Mouse (Mus musculus): Measurements from ENCODE around the gene Hyal2. TPM values are rescaled to one million over a fixed set of nuclear protein-coding genes. Genes with fewer than 3 reads are reported as not detected.

Gene Hyal2
- polyA plus RNA-seq, 1 experiment from 2014 or later = 76.8 TPM

GRCm38 (mm10) chr9:107599842-107600241, 32.1 kb downstream of the Hyal2 start:
- Histone ChIP-seq H3K4me3 (no peak overlapping the region), H3K9me3 (no peaks in the 10 kb centered on the region), H3K9ac (0 out of 2 replicates have a peak overlapping the region, but pooled peaks have one; percentile 3), H3K4me2 (no peak overlapping the region), H3K27me3 (no peaks in the 10 kb centered on the region), H3K36me3 (no peaks in the 10 kb centered on the region), H3K27ac (replicated peaks) (no peak overlapping the region), H3K4me1 (replicated peaks) (peaks cover 21% of the 10 kb centered on the region)
- 78% methylated on average over 14 of the region's 14 CpGs for WGBS
- ATAC-seq (ENCODE audit: low read depth) = no peak

GRCm38 (mm10) chr9:107600745-107601144, 33.0 kb downstream of the Hyal2 start:
- H3K4me1 ChIP-seq (replicated peaks) = peaks cover 30% of the 10 kb centered on the region
- no peaks in the 10 kb centered on the region for H3K9me3 ChIP-seq
- no peak overlapping the region for H3K4me2 ChIP-seq
- ATAC-seq (ENCODE audit: low read depth) = no peak
- H3K4me3 ChIP-seq = no peak overlapping the region
- no peaks in the 10 kb centered on the region for H3K36me3 ChIP-seq
- 80% methylated on average over 12 of the region's 12 CpGs for WGBS
- no peaks in the 10 kb centered on the region for H3K27me3 ChIP-seq
- H3K9ac ChIP-seq = no peak overlapping the region
- no peak overlapping the region for H3K27ac ChIP-seq (replicated peaks)

DNA sequence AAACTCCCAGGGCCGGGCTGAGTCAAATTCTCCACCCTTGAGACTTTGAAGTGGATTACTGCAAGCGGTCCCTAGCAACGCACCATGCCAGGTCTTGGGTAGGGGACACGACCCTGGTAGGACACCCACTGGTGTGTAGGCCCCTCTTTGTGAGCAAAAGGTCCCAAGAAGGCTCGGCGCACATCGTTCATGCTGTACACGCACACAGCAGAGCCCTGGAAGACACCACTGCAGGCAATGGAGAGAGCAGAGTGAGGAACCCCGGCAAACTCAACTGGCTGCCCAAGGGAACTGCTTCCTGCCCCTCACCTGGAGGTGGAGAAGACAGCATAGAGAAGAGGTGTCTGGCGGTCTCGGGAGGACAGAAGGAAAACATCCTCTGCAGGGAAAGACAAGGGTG, 33.5 kb downstream of the Hyal2 start:
- H3K9ac ChIP-seq = no peak overlapping the region
- no peak for ATAC-seq (ENCODE audit: low read depth)
- no peaks in the 10 kb centered on the region for H3K36me3 ChIP-seq
- H3K27me3 ChIP-seq = no peaks in the 10 kb centered on the region
- no peaks in the 10 kb centered on the region for H3K9me3 ChIP-seq
- WGBS = 88% methylated on average over 11 of the region's 11 CpGs
- no peak overlapping the region for H3K27ac ChIP-seq (replicated peaks)
- no peak overlapping the region for H3K4me2 ChIP-seq
- peaks cover 34% of the 10 kb centered on the region for H3K4me1 ChIP-seq (replicated peaks)
- no peak overlapping the region for H3K4me3 ChIP-seq

DNA sequence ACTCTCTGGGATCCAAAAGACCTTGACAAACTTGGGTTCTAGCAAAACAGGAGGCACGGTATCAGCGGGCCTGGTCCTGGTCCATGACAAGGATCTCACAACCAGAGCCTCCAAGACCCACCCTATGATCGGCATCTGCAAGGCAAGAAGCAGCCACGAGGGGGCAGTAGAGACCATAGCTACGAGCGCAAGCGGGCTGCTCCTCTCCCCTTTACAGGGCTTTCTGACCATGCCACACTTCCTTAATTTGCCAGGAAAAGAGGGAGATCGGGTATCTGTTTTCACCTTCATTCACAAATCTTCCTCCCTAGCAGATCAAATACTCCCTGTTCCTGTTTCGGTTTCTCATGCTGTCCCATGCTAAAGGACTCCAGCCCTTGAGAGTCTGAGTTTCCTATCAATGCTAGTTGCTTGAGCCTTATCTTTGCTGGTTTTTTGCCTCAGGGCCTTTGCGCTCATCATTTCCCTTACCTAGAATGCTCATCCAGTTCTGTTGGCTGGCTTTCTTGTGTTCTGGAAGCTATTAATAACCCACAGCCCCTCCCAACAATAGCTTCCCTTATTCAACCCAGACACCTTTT, 34.4 kb downstream of the Hyal2 start:
- Histone ChIP-seq H3K4me3 (no peak overlapping the region), H3K4me2 (no peak overlapping the region), H3K4me1 (replicated peaks) (peaks cover 41% of the 10 kb centered on the region), H3K27me3 (no peaks in the 10 kb centered on the region), H3K9ac (peak overlapping the region; percentile 27; the same call in 1 of the 2 replicates), H3K9me3 (no peaks in the 10 kb centered on the region), H3K36me3 (no peaks in the 10 kb centered on the region), H3K27ac (replicated peaks) (peak overlapping the region; percentile 57; the same call in 1 of the 2 replicates)
- WGBS = 17% methylated on average over 10 of the region's 10 CpGs
- ATAC-seq (ENCODE audit: low read depth) = peak; percentile 57; the same call in 1 of the 2 replicates

GRCm38 (mm10) chr9:107603251-107603650, 35.5 kb downstream of the Hyal2 start:
- Histone ChIP-seq H3K4me3 (no peak overlapping the region), H3K27ac (replicated peaks) (no peak overlapping the region), H3K4me2 (no peak overlapping the region), H3K9ac (no peak overlapping the region), H3K9me3 (no peaks in the 10 kb centered on the region), H3K27me3 (no peaks in the 10 kb centered on the region), H3K4me1 (replicated peaks) (peaks cover 51% of the 10 kb centered on the region), H3K36me3 (no peaks in the 10 kb centered on the region)
- no peak for ATAC-seq (ENCODE audit: low read depth)
- 83% methylated on average over 6 of the region's 6 CpGs for WGBS

DNA sequence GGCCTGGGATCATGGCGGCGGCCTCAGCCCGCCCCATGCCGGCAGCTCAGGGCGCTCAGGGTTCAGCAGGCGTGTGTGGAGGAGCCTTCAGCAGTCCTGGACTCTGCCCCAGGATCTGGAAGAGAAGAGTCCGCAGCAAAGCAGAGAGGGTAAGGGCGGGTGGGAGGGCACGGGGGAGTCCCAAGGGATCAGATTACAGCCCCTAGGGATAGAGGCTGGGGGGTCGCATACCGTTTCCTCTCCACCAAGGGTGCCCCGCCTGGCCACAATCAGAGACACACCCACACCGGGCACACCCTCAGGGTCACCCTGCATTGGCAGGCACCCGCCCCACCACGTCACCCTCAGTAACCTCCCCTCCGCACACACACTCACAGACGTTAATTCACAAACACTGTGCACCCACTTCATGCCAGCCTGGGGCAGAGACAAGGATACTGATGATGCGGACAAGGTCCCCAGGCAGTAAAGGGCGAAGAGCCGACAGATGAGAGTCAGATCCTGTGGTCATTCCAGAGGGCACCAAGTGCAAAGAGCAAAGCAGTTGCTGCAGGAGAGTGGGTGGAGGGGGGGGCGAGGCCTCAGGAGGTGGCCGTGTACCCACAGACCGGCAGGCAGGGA, 37.4 kb downstream of the Hyal2 start:
- Histone ChIP-seq H3K4me1 (replicated peaks) (peaks cover 64% of the 10 kb centered on the region), H3K4me3 (peak overlapping the region; percentile 13; the same call in 1 of the 2 replicates)
- ATAC-seq (ENCODE audit: low read depth) = no peak

GRCm38 (mm10) chr9:107606591-107606990, 38.8 kb downstream of the Hyal2 start:
- no peaks in the 10 kb centered on the region for H3K27me3 ChIP-seq
- H3K4me2 ChIP-seq = peak overlapping the region; percentile 21
- 22% methylated on average over 9 of the region's 9 CpGs for WGBS
- no peak overlapping the region for H3K27ac ChIP-seq (replicated peaks)
- no peak for ATAC-seq (ENCODE audit: low read depth)
- H3K4me3 ChIP-seq = peak overlapping the region; percentile 4; the same call in 1 of the 2 replicates
- no peaks in the 10 kb centered on the region for H3K9me3 ChIP-seq
- H3K9ac ChIP-seq = 0 out of 2 replicates have a peak overlapping the region, but pooled peaks have one; percentile 18
- H3K4me1 ChIP-seq (replicated peaks) = peaks cover 74% of the 10 kb centered on the region
- H3K36me3 ChIP-seq = no peaks in the 10 kb centered on the region

More for the DNA sequence above, 37.4 kb downstream of the Hyal2 start:
- Histone ChIP-seq H3K27ac (replicated peaks) (no peak overlapping the region), H3K36me3 (no peaks in the 10 kb centered on the region), H3K4me2 (peak overlapping the region; percentile 42), H3K27me3 (no peaks in the 10 kb centered on the region), H3K9ac (peak overlapping the region; percentile 63), H3K9me3 (no peaks in the 10 kb centered on the region)
- 40% methylated on average over 20 of the region's 23 CpGs for WGBS

DNA sequence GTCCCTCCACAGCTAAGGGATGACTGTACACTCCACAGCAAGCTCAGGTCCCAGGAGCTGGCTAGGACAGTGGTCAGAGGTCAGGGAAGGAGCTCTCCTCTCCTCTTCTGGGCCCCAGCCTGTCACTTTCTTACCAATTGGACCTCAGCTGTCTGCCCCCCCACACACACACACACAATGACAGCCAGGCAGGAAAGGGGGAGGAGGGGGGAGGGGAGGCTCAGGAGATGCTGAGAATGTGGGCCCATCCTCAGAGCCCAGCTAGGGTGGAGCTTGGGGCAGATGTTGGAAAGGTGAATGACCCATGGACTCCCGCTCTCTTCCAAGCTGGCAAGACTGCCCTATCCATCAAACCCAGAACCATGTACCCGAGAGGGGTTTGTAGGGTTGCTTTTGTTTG, 39.3 kb downstream of the Hyal2 start:
- Histone ChIP-seq H3K36me3 (no peaks in the 10 kb centered on the region), H3K4me2 (peak overlapping the region; percentile 21), H3K9me3 (no peaks in the 10 kb centered on the region), H3K9ac (0 out of 2 replicates have a peak overlapping the region, but pooled peaks have one; percentile 18), H3K4me3 (0 out of 2 replicates have a peak overlapping the region, but pooled peaks have one; percentile 4), H3K27me3 (no peaks in the 10 kb centered on the region), H3K4me1 (replicated peaks) (peaks cover 79% of the 10 kb centered on the region), H3K27ac (replicated peaks) (no peak overlapping the region)
- WGBS = 52% methylated on average over 2 of the region's 2 CpGs
- no peak for ATAC-seq (ENCODE audit: low read depth)

DNA sequence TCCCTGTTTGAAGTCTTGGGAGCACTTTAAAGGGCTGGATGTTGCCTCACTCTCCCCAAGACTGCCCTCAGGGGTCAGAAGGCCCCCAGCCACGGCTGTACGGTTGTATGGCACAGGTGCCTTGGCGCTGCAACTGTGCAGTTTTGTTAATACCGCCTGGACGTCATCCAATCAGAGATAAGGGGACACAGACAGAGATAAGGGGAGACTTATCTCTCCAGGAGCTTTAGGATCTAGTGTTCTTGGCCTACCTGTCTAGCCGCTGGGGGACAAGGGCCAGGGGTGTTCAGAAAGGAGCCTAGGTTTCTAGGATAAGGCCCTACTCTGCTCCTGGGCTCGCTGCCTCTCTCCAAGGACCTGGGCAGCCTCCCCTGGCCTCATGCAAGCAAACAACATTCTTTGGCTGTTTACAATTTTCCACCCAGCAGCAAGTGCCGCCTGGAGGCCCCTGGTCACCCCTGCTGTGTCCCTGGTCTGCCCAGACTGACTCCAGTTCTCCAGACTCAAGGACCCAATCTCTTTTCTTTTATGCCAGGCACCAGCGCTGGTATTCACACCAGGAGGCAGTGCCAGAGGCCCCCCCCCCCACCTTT, 40.0 kb downstream of the Hyal2 start:
- H3K4me1 ChIP-seq (replicated peaks) = peaks cover 76% of the 10 kb centered on the region
- WGBS = 62% methylated on average over 9 of the region's 9 CpGs

DNA sequence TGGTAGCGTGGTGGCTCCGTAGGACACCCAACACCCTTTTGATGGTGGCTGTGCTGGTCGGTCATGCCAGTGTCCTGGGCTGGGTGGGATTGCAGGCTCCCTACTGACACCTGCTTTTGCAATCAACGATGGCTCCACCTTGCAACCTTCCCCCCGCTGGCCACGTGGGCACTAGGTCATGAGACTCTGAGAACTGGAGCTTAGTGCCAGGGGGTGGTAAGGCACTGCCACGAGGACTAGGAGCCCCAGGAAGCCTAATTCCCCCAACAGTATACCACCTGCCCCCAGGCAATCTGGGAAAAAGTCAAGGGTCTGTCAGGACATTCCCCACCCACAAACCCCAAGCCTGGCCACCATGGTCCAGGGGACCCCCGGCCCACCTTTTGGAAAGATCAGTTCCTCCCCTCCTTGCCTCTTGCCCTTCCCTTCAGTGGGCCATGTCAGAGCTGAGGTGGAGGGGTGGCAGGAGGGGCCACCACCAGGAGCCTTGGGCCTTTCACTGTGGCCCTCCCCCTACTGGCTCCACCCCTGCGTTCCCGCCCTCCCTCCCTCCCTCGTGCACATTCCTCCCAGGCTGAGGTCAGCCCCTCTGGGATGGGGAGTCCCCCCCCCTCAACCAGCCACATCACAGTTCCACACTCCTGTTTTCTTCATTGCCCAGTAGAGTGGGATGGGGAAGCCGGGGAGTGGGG, 41.1 kb downstream of the Hyal2 start, which contains the start of gene Sema3b:
TSS of gene Sema3b (minus strand) at position 489 of the 692 bp plus-strand sequence.
- Histone ChIP-seq H3K9me3 (no peaks in the 10 kb centered on the region), H3K27me3 (no peaks in the 10 kb centered on the region), H3K36me3 (no peaks in the 10 kb centered on the region), H3K27ac (replicated peaks) (0 out of 2 replicates have a peak within 1 kb of the TSS, but pooled peaks have one; percentile 2), H3K9ac (peak within 1 kb of the TSS; percentile 26; the same call in 1 of the 2 replicates), H3K4me2 (no peak within 1 kb of the TSS), H3K4me3 (no peak within 1 kb of the TSS), H3K4me1 (replicated peaks) (peaks cover 76% of the 10 kb centered on the region)
- WGBS = 52% methylated on average over 12 of the region's 12 CpGs
- no peak for ATAC-seq (ENCODE audit: low read depth)

More for the DNA sequence above, 40.0 kb downstream of the Hyal2 start:
- H3K4me3 ChIP-seq = no peak overlapping the region
- 0 out of 2 replicates have a peak overlapping the region, but pooled peaks have one; percentile 2 for H3K27ac ChIP-seq (replicated peaks)
- H3K36me3 ChIP-seq = no peaks in the 10 kb centered on the region
- H3K9ac ChIP-seq = 0 out of 2 replicates have a peak overlapping the region, but pooled peaks have one; percentile 5
- ATAC-seq (ENCODE audit: low read depth) = no peak
- no peaks in the 10 kb centered on the region for H3K27me3 ChIP-seq
- no peaks in the 10 kb centered on the region for H3K9me3 ChIP-seq
- no peak overlapping the region for H3K4me2 ChIP-seq

- no peak overlapping the region for H3K4me2 ChIP-seq
- 70% methylated on average over 4 of the region's 4 CpGs for WGBS
- ATAC-seq (ENCODE audit: low read depth) = no peak
- H3K27ac ChIP-seq (replicated peaks) = no peak overlapping the region
- no peaks in the 10 kb centered on the region for H3K27me3 ChIP-seq
- no peaks in the 10 kb centered on the region for H3K9me3 ChIP-seq
- H3K4me1 ChIP-seq (replicated peaks) = peaks cover 71% of the 10 kb centered on the region
- no peak overlapping the region for H3K4me3 ChIP-seq
- H3K36me3 ChIP-seq = peaks cover 5% of the 10 kb centered on the region
- H3K9ac ChIP-seq = no peak overlapping the region
Observed at GRCm38 (mm10) chr9:107609433-107609830, 41.7 kb downstream of the Hyal2 start.
